Mouse (Mus musculus) left cerebral cortex, adult 18-20 months (tissue): Measurements from ENCODE around the gene 4930426L09Rik. TPM values are rescaled to one million over a fixed set of nuclear protein-coding genes. Genes with fewer than 3 reads are reported as not detected.

Experiments
- DNase-seq, 2 experiments: peaks; one replicate each; pipeline ENCODE4 v3.0.0; 2021 to 2022; ENCODE audit warnings: low spot score in 2 of 2, mixed read lengths in 1 of 2
- long read RNA-seq, 2 experiments: library from polyadenylated mRNA; stranded (forward); transcript quantifications; one replicate each; pipeline ENCODE4 v2.0.0; 2021
- total RNA-seq, 2 experiments: library from RNA; stranded (reverse); gene quantifications; 2 replicates each; pipeline ENCODE4 v1.2.3; 2021

4930426L09Rik gene
- 1 to 10 TPM in 1 of 2 experiments, under 1 TPM in 1; 1.00 to 1.1 TPM for total RNA-seq
- long read RNA-seq, experiment 1, partial matches to known transcripts = 0 of 2 reads
- long read RNA-seq, experiment 1, other reads (novel, unspliced or antisense) = 0 of 2 reads
- long read RNA-seq, experiment 2 = 0 reads

- peak; percentile 93 to 95 for DNase-seq
These were observed at the start of gene 4930426L09Rik, which contains the start of gene Pip4k2a for GRCm38 (mm10) chr2:18998054-18998478. Gene 4930426L09Rik (plus strand): TSS chr2:18998343. Gene Pip4k2a (minus strand): TSS chr2:18998126.

GRCm38 (mm10) chr2:18948741-18949140, 49.4 kb upstream of the 4930426L09Rik start:
- DNase-seq = no peak

DNA sequence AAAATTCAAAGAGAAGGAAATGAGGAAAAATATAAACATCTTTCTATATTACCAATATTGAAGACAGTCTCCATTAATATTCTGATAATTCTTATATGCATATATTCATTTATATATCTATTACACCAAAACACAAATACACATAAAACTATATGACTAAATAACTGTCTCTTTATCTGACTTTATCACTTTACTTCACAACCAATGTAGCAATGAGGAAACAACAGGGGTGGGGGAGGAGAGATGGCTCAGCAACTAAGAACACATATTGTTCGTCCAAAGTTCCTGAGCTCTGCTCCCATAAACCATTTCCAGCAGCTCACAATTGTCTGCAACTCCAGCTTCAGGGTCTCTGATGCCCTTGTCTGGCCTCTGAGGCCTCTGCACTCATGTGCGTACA, 47.4 kb upstream of the 4930426L09Rik start:
- no peak for DNase-seq

DNA sequence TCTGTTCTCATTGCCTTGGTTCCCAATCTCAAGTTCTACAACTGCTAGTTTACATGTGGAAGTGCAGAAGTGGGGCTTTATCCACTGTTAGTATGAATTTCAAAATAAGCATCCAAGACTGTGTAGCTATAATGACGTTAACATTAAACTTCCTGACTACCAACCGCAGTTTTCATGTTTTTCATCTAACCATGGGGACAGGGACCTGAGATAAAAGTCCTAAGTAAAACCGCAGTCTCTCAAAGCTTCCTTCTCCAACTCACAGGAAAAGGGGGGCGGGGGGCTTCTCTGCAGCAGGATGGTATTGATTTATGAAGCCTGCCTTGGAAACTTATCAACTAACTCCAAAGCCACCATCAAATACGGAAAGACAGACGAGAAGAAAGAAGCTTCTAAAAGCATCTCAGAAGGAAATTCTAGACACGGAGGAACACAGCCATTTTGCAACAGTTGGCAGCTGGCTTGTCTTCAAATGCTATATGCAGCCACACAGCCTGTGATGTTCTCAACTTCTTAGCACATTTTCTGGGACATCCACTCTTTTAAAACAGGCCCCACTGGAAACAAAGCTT, 46.0 kb upstream of the 4930426L09Rik start:
- DNase-seq = peak; percentile 44 to 61

GRCm38 (mm10) chr2:18954422-18954821, 43.7 kb upstream of the 4930426L09Rik start:
- DNase-seq = no peak

DNA sequence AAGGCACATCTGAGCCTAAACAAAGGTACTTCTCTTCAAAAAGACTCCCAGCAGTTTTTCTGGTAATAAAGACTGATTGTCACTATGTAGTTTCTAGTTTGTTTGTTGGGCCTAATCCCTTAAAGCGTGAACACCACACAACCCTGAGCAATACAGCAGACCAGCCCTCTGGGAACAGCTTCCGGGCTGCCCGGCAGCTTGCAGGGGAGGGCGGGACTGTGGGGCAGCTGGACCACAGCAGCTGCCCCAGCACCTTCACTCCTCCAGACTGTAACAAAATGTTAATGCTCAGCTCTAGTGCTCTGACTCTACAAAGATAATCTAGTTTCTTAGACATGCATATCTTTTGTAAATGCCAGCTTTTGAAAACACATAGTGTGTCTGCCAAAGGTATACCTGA, 43.1 kb upstream of the 4930426L09Rik start:
- DNase-seq = no peak

DNA sequence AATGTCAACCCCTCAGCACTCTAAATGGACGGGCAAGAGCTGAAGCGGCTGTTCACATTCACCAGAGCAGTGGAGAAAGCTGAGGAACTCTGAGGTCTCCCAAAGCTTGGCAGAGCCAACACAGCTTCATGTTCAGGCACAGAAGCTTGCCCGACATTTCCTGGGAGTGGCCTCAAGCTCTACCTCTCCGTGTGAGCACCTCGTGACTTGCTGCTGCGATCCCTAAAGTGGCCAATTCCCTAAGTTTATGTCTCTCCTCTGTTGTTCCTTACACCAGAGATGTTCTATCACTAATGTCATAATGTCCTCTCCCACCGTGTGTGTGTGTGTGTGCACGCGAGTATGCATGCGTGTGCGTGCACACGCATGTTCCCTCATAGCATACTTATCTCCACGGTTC, 42.5 kb upstream of the 4930426L09Rik start:
- no peak for DNase-seq

- DNase-seq = no peak
These were observed 41.7 kb upstream of the 4930426L09Rik start for GRCm38 (mm10) chr2:18956424-18956823.

GRCm38 (mm10) chr2:18956945-18957344, 41.2 kb upstream of the 4930426L09Rik start:
- DNase-seq = no peak

GRCm38 (mm10) chr2:18957459-18957858, 40.7 kb upstream of the 4930426L09Rik start:
- no peak for DNase-seq

GRCm38 (mm10) chr2:18958044-18958443, 40.1 kb upstream of the 4930426L09Rik start:
- no peak for DNase-seq

GRCm38 (mm10) chr2:18958501-18958900, 39.6 kb upstream of the 4930426L09Rik start:
- no peak for DNase-seq

DNA sequence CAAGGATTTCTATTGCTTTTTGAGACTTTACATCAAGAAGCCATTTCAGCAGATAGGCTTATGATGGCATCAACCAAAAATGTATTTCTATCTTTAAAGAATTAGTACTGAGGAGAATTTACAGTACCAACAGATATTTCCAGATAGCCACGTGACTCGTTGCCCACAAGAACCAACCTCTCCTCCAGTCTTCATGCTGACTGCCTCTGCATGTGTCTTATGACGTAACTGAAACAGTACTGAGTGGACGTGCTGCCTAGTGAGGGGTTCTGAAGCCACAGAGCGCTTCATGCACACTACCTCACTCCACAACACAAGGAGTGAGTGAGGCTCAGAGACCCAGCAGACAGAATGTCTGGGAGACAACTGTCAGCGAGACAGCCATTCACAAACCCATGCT, 39.1 kb upstream of the 4930426L09Rik start:
- DNase-seq = no peak

DNA sequence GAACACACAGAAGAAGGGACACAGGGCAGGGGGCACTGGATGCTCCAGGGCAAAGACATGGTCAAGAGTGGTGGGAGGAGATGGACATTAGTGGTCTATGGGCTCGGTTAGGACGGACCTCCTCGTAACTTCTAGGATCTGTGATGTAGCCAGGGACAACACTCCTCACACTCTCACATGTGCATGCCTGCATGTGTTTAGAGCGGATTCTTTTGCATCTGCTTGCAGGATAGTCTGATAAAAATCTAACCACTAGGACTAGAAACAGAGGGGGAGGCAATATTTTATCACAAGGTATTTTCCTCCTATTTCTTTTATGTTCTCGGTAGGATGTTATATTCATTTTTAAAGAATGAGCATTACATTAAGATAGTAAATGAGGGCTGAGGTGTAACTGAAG, 38.6 kb upstream of the 4930426L09Rik start:
- no peak for DNase-seq

DNA sequence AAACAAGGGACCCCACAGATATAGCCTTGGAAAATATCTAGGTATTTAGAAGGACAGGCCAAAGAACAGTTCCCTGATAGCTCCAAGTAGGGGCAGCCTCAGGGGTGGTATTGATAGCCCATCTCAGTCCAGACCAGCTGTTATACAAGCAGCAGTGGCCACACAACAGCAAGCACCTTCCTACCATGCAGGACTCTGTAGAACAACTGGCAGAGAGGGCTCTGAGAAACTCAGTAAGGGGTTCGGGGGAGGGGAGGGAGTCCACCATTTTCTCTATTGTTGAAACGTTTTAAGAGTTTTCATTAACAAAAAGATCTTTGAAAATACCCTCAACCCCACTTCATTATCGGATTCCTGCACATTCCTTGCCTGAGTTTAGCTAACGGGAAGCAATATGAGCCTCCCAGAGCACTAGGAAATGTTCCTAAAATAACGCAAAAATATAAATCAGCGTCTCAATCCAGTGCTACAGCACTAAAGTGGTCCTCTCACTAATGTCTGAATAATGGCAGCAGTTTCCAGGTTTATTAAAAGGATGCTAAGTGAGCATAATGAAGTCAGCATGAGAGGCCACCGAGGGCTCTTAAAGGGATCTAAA, 37.7 kb upstream of the 4930426L09Rik start:
- DNase-seq = no peak

GRCm38 (mm10) chr2:18962502-18962901, 35.6 kb upstream of the 4930426L09Rik start:
- no peak for DNase-seq

DNA sequence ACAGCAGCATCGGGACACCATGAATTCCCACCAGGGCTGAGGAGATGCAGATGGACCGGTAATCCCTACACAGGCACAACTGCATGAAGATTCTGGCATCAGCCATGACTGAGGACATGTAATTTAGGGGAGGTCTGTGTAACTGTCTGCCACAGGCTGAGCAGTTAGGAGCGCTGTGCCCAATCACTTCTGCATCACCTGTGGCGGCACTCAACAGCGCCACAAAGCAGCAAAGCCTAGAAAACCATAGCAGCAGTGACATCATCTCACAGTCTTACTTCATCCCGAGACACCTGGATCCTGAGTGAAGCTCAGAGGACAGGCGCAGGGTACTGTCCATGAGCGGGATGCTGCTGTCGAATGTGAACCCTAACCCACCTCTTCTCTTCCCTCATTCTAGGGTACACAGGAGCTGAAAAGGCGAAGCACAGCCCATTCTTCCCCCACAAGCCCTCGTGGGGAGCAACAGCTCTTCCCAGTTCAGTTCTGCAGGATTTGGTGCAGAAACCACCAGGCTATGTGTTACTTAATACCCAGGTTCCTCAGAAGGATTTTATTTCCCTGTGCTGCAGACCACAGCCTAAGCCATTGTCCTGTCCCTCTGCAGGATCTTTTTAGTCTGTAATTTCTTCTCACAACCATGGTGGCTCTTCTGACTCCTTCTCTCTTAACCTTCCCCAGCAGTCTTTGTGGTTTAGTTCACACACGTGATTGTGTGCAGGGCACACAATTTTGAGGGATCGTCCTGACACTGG, 34.7 kb upstream of the 4930426L09Rik start:
- DNase-seq = no peak

- no peak for DNase-seq
These were observed 33.0 kb upstream of the 4930426L09Rik start for GRCm38 (mm10) chr2:18965108-18965507.

GRCm38 (mm10) chr2:18965950-18966349, 32.2 kb upstream of the 4930426L09Rik start:
- no peak for DNase-seq

DNA sequence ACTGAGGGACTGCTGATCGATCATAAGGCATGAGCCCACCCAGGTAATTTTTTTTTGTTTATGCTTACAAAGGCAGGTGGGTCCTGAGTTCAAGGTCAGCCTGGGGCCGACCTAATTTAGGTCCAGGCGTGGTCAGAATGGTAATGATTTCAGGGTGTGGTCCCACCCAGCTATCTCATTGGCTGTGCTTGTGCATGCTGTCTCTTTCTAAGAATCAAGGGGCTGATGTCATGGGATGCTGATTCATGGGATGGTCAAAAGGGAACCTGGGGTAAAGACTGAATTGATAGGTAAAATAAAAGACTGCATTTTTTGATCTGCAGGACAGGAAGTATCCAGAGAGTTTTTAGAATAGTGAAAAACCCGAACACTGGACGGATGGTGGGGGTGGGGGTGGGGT, 31.6 kb upstream of the 4930426L09Rik start:
- DNase-seq = no peak

- DNase-seq = no peak
These were observed 30.6 kb upstream of the 4930426L09Rik start for GRCm38 (mm10) chr2:18967451-18968063.
